13 mouse cellular contexts compared by ENCODE assay signal in genomic region chr13:77878545-77878944, GRCm38 (mm10).
DNase-seq lines count a peak whose midpoint lies in the region; ATAC-seq lines count a peak whose summit lies in the region.
"Had no signal": no experiment of that assay in that cellular context is flagged by ENCODE, and none has a peak within 500 bp of the region (broad histone marks: within the 10 kb centered on the region; RNA-seq: fewer than 3 reads in every experiment).

No protein-coding gene starts in this region.

- H3K36me3 ChIP-seq in forebrain, embryonic 15.5 days = no peaks in the 10 kb centered on the region
- no peaks in the 10 kb centered on the region for H3K36me3 ChIP-seq in forebrain, embryonic 11.5 days (ENCODE audit: control insufficient read depth, insufficient read depth, low read length)
- H3K36me3 ChIP-seq in liver, embryonic 16.5 days (ENCODE audit: control insufficient read depth, insufficient read depth) = no peaks in the 10 kb centered on the region
- H3K36me3 ChIP-seq in liver, embryonic 12.5 days = no peaks in the 10 kb centered on the region
- no peaks in the 10 kb centered on the region for H3K36me3 ChIP-seq in intestine, embryonic 16.5 days (ENCODE audit: control insufficient read depth, insufficient read depth, low read length)
- H3K36me3 ChIP-seq: embryonic facial prominence, embryonic 10.5 days; heart, embryonic 13.5 days; hindbrain, embryonic 15.5 days had no signal

- H3K4me2 ChIP-seq in forebrain, embryonic 15.5 days (replicated peaks) = no peak overlapping the region
- H3K4me2 ChIP-seq in forebrain, embryonic 11.5 days (ENCODE audit: low read depth, low read length, severe bottlenecking) = no peak overlapping the region
- no peak overlapping the region for H3K4me2 ChIP-seq in liver, embryonic 16.5 days (ENCODE audit: low read depth, low read length)
- no peak overlapping the region for H3K4me2 ChIP-seq in liver, embryonic 12.5 days
- H3K4me2 ChIP-seq in intestine, embryonic 16.5 days (ENCODE audit: low read depth, low read length) = no peak overlapping the region
- H3K4me2 ChIP-seq: heart, embryonic 13.5 days; hindbrain, embryonic 15.5 days had no signal

- H3K9ac ChIP-seq in forebrain, embryonic 15.5 days (replicated peaks) = no peak overlapping the region
- H3K9ac ChIP-seq in forebrain, embryonic 11.5 days (ENCODE audit: low read length) = no peak overlapping the region
- H3K9ac ChIP-seq in liver, embryonic 16.5 days (ENCODE audit: low read depth, low read length) = no peak overlapping the region
- no peak overlapping the region for H3K9ac ChIP-seq in liver, embryonic 12.5 days
- H3K9ac ChIP-seq in intestine, embryonic 16.5 days (ENCODE audit: low read depth, low read length) = no peak overlapping the region
- H3K9ac ChIP-seq: heart, embryonic 13.5 days; hindbrain, embryonic 15.5 days had no signal

- peaks cover 6% of the 10 kb centered on the region for H3K4me1 ChIP-seq in forebrain, embryonic 15.5 days
- no peaks in the 10 kb centered on the region for H3K4me1 ChIP-seq in forebrain, embryonic 11.5 days (replicated peaks; ENCODE audit: control insufficient read depth, insufficient read depth, low read length)
- no peaks in the 10 kb centered on the region for H3K4me1 ChIP-seq in liver, embryonic 16.5 days (ENCODE audit: control insufficient read depth, low read depth, low read length)
- H3K4me1 ChIP-seq in liver, embryonic 12.5 days = no peaks in the 10 kb centered on the region
- H3K4me1 ChIP-seq in intestine, embryonic 16.5 days (ENCODE audit: control insufficient read depth, insufficient read depth, low read length) = no peaks in the 10 kb centered on the region
- H3K4me1 ChIP-seq: embryonic facial prominence, embryonic 10.5 days; heart, embryonic 13.5 days; hindbrain, embryonic 15.5 days had no signal

- no peaks in the 10 kb centered on the region for H3K27me3 ChIP-seq in forebrain, embryonic 15.5 days
- no peaks in the 10 kb centered on the region for H3K27me3 ChIP-seq in forebrain, embryonic 11.5 days (ENCODE audit: control insufficient read depth, insufficient read depth, low read length)
- H3K27me3 ChIP-seq in liver, embryonic 16.5 days (ENCODE audit: control insufficient read depth, insufficient read depth, low read depth, low read length) = no peaks in the 10 kb centered on the region
- no peaks in the 10 kb centered on the region for H3K27me3 ChIP-seq in liver, embryonic 12.5 days (replicated peaks)
- H3K27me3 ChIP-seq in intestine, embryonic 16.5 days (replicated peaks; ENCODE audit: control insufficient read depth, insufficient read depth, low read length) = no peaks in the 10 kb centered on the region
- H3K27me3 ChIP-seq: heart, embryonic 13.5 days; hindbrain, embryonic 15.5 days had no signal

- DNase-seq in forebrain, embryonic 11.5 days (ENCODE audit: low spot score) = no peak
- DNase-seq in brain, adult 2 months (ENCODE audit: low read depth, low spot score) = peak; percentile 6
- DNase-seq: adrenal gland, adult 2 months; adrenal gland, postnatal 25 days; gastrocnemius, postnatal 14 days; heart, postnatal 36 days had no signal

- H3K9me3 ChIP-seq in forebrain, embryonic 15.5 days = no peaks in the 10 kb centered on the region
- no peaks in the 10 kb centered on the region for H3K9me3 ChIP-seq in forebrain, embryonic 11.5 days (ENCODE audit: control insufficient read depth, low read length)
- no peaks in the 10 kb centered on the region for H3K9me3 ChIP-seq in liver, embryonic 16.5 days (replicated peaks; ENCODE audit: control insufficient read depth, low read length)
- H3K9me3 ChIP-seq in liver, embryonic 12.5 days (replicated peaks) = no peaks in the 10 kb centered on the region
- H3K9me3 ChIP-seq in intestine, embryonic 16.5 days (ENCODE audit: control insufficient read depth, low read length) = no peaks in the 10 kb centered on the region
- H3K9me3 ChIP-seq: embryonic facial prominence, embryonic 10.5 days; heart, embryonic 13.5 days; hindbrain, embryonic 15.5 days had no signal

- H3K4me3 ChIP-seq in forebrain, embryonic 15.5 days = no peak overlapping the region
- H3K4me3 ChIP-seq in forebrain, embryonic 11.5 days (ENCODE audit: low read depth, low read length) = no peak overlapping the region
- no peak overlapping the region for H3K4me3 ChIP-seq in liver, embryonic 16.5 days (ENCODE audit: low read depth, low read length)
- H3K4me3 ChIP-seq in liver, embryonic 12.5 days = no peak overlapping the region
- H3K4me3 ChIP-seq in intestine, embryonic 16.5 days (ENCODE audit: low read length) = no peak overlapping the region
- H3K4me3 ChIP-seq: embryonic facial prominence, embryonic 10.5 days; heart, embryonic 13.5 days; hindbrain, embryonic 15.5 days had no signal

- H3K27ac ChIP-seq in forebrain, embryonic 15.5 days (replicated peaks) = peak overlapping the region; percentile 50
- no peak overlapping the region for H3K27ac ChIP-seq in forebrain, embryonic 11.5 days (ENCODE audit: low read depth, low read length)
- no peak overlapping the region for H3K27ac ChIP-seq in liver, embryonic 16.5 days (ENCODE audit: low read length)
- no peak overlapping the region for H3K27ac ChIP-seq in liver, embryonic 12.5 days
- no peak overlapping the region for H3K27ac ChIP-seq in intestine, embryonic 16.5 days (ENCODE audit: low read length)
- H3K27ac ChIP-seq: embryonic facial prominence, embryonic 10.5 days; heart, embryonic 13.5 days; hindbrain, embryonic 15.5 days had no signal

- ATAC-seq in forebrain, embryonic 15.5 days (replicated peaks) = no peak
- ATAC-seq in forebrain, embryonic 11.5 days (replicated peaks; ENCODE audit: low FRiP score) = no peak
- peak; percentile 43; the same call in 1 of the 2 replicates for ATAC-seq in liver, embryonic 16.5 days (ENCODE audit: low read depth)
- ATAC-seq in liver, embryonic 12.5 days = no peak
- peak; percentile 66; the same call in 1 of the 2 replicates for ATAC-seq in intestine, embryonic 16.5 days

- 60% methylated on average over 3 of the region's 3 CpGs for WGBS in forebrain, embryonic 15.5 days
- WGBS in forebrain, embryonic 11.5 days = 75% methylated on average over 3 of the region's 3 CpGs
- 68% methylated on average over 3 of the region's 3 CpGs for WGBS in liver, embryonic 16.5 days (ENCODE audit: insufficient replicate concordance)
- WGBS in liver, embryonic 12.5 days (ENCODE audit: insufficient replicate concordance) = 67% methylated on average over 3 of the region's 3 CpGs
- WGBS in intestine, embryonic 16.5 days = 59% methylated on average over 3 of the region's 3 CpGs

Comparison
In these comparisons a context has a peak if more than half of its experiments do, and no peak if none do; other contexts are left out.
1. ATAC-seq: peak in liver, embryonic 16.5 days (single experiment) and intestine, embryonic 16.5 days (single experiment); none in forebrain, embryonic 15.5 days (single experiment), forebrain, embryonic 11.5 days (single experiment) and liver, embryonic 12.5 days (single experiment).